Comparison of ENCODE assay signal across 38 mouse cellular contexts in genomic region chr10:129778123-129778522, GRCm38 (mm10). TPM values are rescaled to one million over a fixed set of nuclear protein-coding genes. Genes with fewer than 3 reads are reported as not detected.
DNase-seq lines count a peak whose midpoint lies in the region; ATAC-seq and TF ChIP-seq lines count a peak whose summit lies in the region.
"Had no signal": no experiment of that assay in that cellular context is flagged by ENCODE, and none has a peak within 500 bp of the region (broad histone marks: within the 10 kb centered on the region; RNA-seq: fewer than 3 reads in every experiment).

No protein-coding gene starts in this region.

- H3K4me3 ChIP-seq in C2C12 (ENCODE audit: insufficient read depth, poor library complexity, severe bottlenecking) = no peak overlapping the region
- H3K4me3 ChIP-seq: embryonic facial prominence, embryonic 10.5 days; embryonic facial prominence, embryonic 13.5 days; heart, adult 2 months; heart, embryonic 10.5 days; heart, embryonic 13.5 days had no signal

- no peak overlapping the region for H3ac ChIP-seq in C2C12 (ENCODE audit: control insufficient read depth, insufficient read length, low read depth)

- no peaks in the 10 kb centered on the region for H3K36me3 ChIP-seq in C2C12 (ENCODE audit: control insufficient read depth, insufficient read depth)
- H3K36me3 ChIP-seq: embryonic facial prominence, embryonic 10.5 days; embryonic facial prominence, embryonic 13.5 days; G1E; heart, embryonic 10.5 days; heart, embryonic 13.5 days had no signal

- no peaks in the 10 kb centered on the region for H3K79me2 ChIP-seq in C2C12 (ENCODE audit: control insufficient read depth, insufficient read depth)

- peak; percentile 46 for DNase-seq in gastrocnemius, adult 18-20 months (ENCODE audit: low spot score)
- no peak for DNase-seq in gastrocnemius, adult 8-10 months (ENCODE audit: low spot score in 2 of 2)
- peak; percentile 36 for DNase-seq in gastrocnemius, postnatal 10 days
- peak; percentile 16 to 31 for DNase-seq in gastrocnemius, postnatal 36 days
- DNase-seq in cerebellum, adult 18-20 months = no peak
- DNase-seq in left cerebral cortex, adult 8-10 months (ENCODE audit: low spot score in 2 of 2) = no peak
- DNase-seq: adrenal gland, adult 2 months; adrenal gland, postnatal 14 days; cerebellum, adult 11 months; cerebellum, adult 8-10 months; cerebellum, postnatal 10 days; cerebellum, postnatal 36 days; embryo, embryonic 11 days; forebrain, postnatal 0 days; heart, adult 2 months; heart, postnatal 14 days; heart, postnatal 4 days; kidney, adult 18-20 months had no signal

- H3K79me3 ChIP-seq in C2C12 (ENCODE audit: low read depth) = no peaks in the 10 kb centered on the region

- no peak for TF ChIP-seq CTCF in C2C12 (IDR thresholded peaks at IDR 0.05; ENCODE audit: control insufficient read depth, insufficient read depth, insufficient read length)

- H3K27me3 ChIP-seq in C2C12 (ENCODE audit: control insufficient read depth, insufficient read depth, insufficient read length) = no peaks in the 10 kb centered on the region
- H3K27me3 ChIP-seq: CH12.LX; embryonic facial prominence, embryonic 13.5 days; heart, embryonic 13.5 days had no signal

- intact Hi-C loops in gastrocnemius, postnatal 36 days (cut with DNase I) = no loop called here

- ATAC-seq in erythroid progenitor cell, adult 5-6 weeks (replicated peaks; ENCODE audit: low FRiP score, poor library complexity, severe bottlenecking) = no peak
- ATAC-seq: forebrain, embryonic 14.5 days; forebrain, postnatal 0 days; hindbrain, postnatal 0 days; inflammation-experienced regulatory T-cells, adult 6 months; intestine, embryonic 16.5 days had no signal

TF ChIP-seq in C2C12, 6 proteins besides CTCF, POLR2A, EP300 and RAD21:
- TF ChIP-seq USF1 (IDR thresholded peaks at IDR 0.05; ENCODE audit: low read depth) (no peak), MYOD1 (IDR thresholded peaks at IDR 0.05; ENCODE audit: control insufficient read depth, insufficient read length, low read depth) (peak; percentile 15), MAX (IDR thresholded peaks at IDR 0.05) (no peak)
TF ChIP-seq in C2C12: peak in this region for 1.

RNA-seq across cellular contexts. Expression of gene Olfr809, which starts 3.7 kb away (rescaled TPM):
- not detected for total RNA-seq in gastrocnemius, adult 18-20 months (2021)
- total RNA-seq in gastrocnemius, adult 8-10 months (2022) = not detected
- polyA plus RNA-seq in C2C12 (2012; fragmentation: generic; extraction: Trizol) = not detected
- total RNA-seq in gastrocnemius, postnatal 10 days (2021) = not detected
- total RNA-seq in gastrocnemius, postnatal 36 days (2021) = not detected
- total RNA-seq in erythroid progenitor cell, adult 5-6 weeks (2015; ENCODE audit: low replicate concordance) = not detected in 2 replicates
- not detected in 2 replicates for total RNA-seq in erythroid progenitor cell, adult 5-6 weeks (2017; ENCODE audit: low replicate concordance)
- total RNA-seq in left cerebral cortex, adult 8-10 months (2022) = not detected
- total RNA-seq: adrenal gland, adult 2 months; adrenal gland, postnatal 14 days; adrenal gland, postnatal 4 days; CH12.LX; forebrain, postnatal 0 days; gastrocnemius, postnatal 4 days; heart, adult 2 months; heart, postnatal 14 days; heart, postnatal 4 days; hindbrain, postnatal 0 days had no signal
- polyA plus RNA-seq: adrenal gland, adult 2 months; cortical plate, adult 2 months; embryonic facial prominence, embryonic 10.5 days; embryonic facial prominence, embryonic 13.5 days; forebrain, embryonic 11.5 days; forebrain, embryonic 14.5 days; forebrain, postnatal 0 days; frontal cortex, adult 2 months; G1E; heart, adult 2 months; heart, embryonic 10.5 days; heart, embryonic 13.5 days; heart, embryonic 16.5 days; hindbrain, embryonic 11.5 days; hindbrain, embryonic 14.5 days; hindbrain, postnatal 0 days; inflammation-experienced regulatory T-cells, adult 6 months; intestine, embryonic 16.5 days had no signal

RNA-seq across cellular contexts. Expression of gene Olfr808, which starts 12.8 kb away (rescaled TPM):
- total RNA-seq in gastrocnemius, adult 18-20 months (2021) = not detected
- total RNA-seq in gastrocnemius, adult 8-10 months (2022) = not detected
- polyA plus RNA-seq in C2C12 (2012; fragmentation: generic; extraction: Trizol) = not detected
- not detected for total RNA-seq in gastrocnemius, postnatal 10 days (2021)
- total RNA-seq in gastrocnemius, postnatal 36 days (2021) = not detected
- not detected in 2 replicates for total RNA-seq in erythroid progenitor cell, adult 5-6 weeks (2015; ENCODE audit: low replicate concordance)
- total RNA-seq in erythroid progenitor cell, adult 5-6 weeks (2017; ENCODE audit: low replicate concordance) = not detected in 2 replicates
- total RNA-seq in left cerebral cortex, adult 8-10 months (2022) = not detected
- total RNA-seq: adrenal gland, adult 2 months; adrenal gland, postnatal 14 days; adrenal gland, postnatal 4 days; CH12.LX; forebrain, postnatal 0 days; gastrocnemius, postnatal 4 days; heart, adult 2 months; heart, postnatal 14 days; heart, postnatal 4 days; hindbrain, postnatal 0 days had no signal
- polyA plus RNA-seq: adrenal gland, adult 2 months; cortical plate, adult 2 months; embryonic facial prominence, embryonic 10.5 days; embryonic facial prominence, embryonic 13.5 days; forebrain, embryonic 11.5 days; forebrain, embryonic 14.5 days; forebrain, postnatal 0 days; frontal cortex, adult 2 months; G1E; heart, adult 2 months; heart, embryonic 10.5 days; heart, embryonic 13.5 days; heart, embryonic 16.5 days; hindbrain, embryonic 11.5 days; hindbrain, embryonic 14.5 days; hindbrain, postnatal 0 days; inflammation-experienced regulatory T-cells, adult 6 months; intestine, embryonic 16.5 days had no signal

RNA-seq across cellular contexts. Expression of gene Olfr810, which starts 16.6 kb away (rescaled TPM):
- total RNA-seq in gastrocnemius, adult 18-20 months (2021) = not detected
- not detected for total RNA-seq in gastrocnemius, adult 8-10 months (2022)
- not detected for polyA plus RNA-seq in C2C12 (2012; fragmentation: generic; extraction: Trizol)
- total RNA-seq in gastrocnemius, postnatal 10 days (2021) = not detected
- not detected for total RNA-seq in gastrocnemius, postnatal 36 days (2021)
- not detected in 2 replicates for total RNA-seq in erythroid progenitor cell, adult 5-6 weeks (2015; ENCODE audit: low replicate concordance)
- not detected in 2 replicates for total RNA-seq in erythroid progenitor cell, adult 5-6 weeks (2017; ENCODE audit: low replicate concordance)
- total RNA-seq in left cerebral cortex, adult 8-10 months (2022) = not detected
- total RNA-seq: adrenal gland, adult 2 months; adrenal gland, postnatal 14 days; adrenal gland, postnatal 4 days; CH12.LX; forebrain, postnatal 0 days; gastrocnemius, postnatal 4 days; heart, adult 2 months; heart, postnatal 14 days; heart, postnatal 4 days; hindbrain, postnatal 0 days had no signal
- polyA plus RNA-seq: adrenal gland, adult 2 months; cortical plate, adult 2 months; embryonic facial prominence, embryonic 10.5 days; embryonic facial prominence, embryonic 13.5 days; forebrain, embryonic 11.5 days; forebrain, embryonic 14.5 days; forebrain, postnatal 0 days; frontal cortex, adult 2 months; G1E; heart, adult 2 months; heart, embryonic 10.5 days; heart, embryonic 13.5 days; heart, embryonic 16.5 days; hindbrain, embryonic 11.5 days; hindbrain, embryonic 14.5 days; hindbrain, postnatal 0 days; inflammation-experienced regulatory T-cells, adult 6 months; intestine, embryonic 16.5 days had no signal

RNA-seq across cellular contexts. Expression of gene Olfr807, which starts 20.5 kb away (rescaled TPM):
- total RNA-seq in gastrocnemius, adult 18-20 months (2021) = not detected
- not detected for total RNA-seq in gastrocnemius, adult 8-10 months (2022)
- polyA plus RNA-seq in C2C12 (2012; fragmentation: generic; extraction: Trizol) = not detected
- not detected for total RNA-seq in gastrocnemius, postnatal 10 days (2021)
- not detected for total RNA-seq in gastrocnemius, postnatal 36 days (2021)
- not detected in 2 replicates for total RNA-seq in erythroid progenitor cell, adult 5-6 weeks (2015; ENCODE audit: low replicate concordance)
- not detected in 2 replicates for total RNA-seq in erythroid progenitor cell, adult 5-6 weeks (2017; ENCODE audit: low replicate concordance)
- total RNA-seq in left cerebral cortex, adult 8-10 months (2022) = not detected
- total RNA-seq: adrenal gland, adult 2 months; adrenal gland, postnatal 14 days; adrenal gland, postnatal 4 days; CH12.LX; forebrain, postnatal 0 days; G1E; gastrocnemius, postnatal 4 days; heart, adult 2 months; heart, postnatal 14 days; heart, postnatal 4 days; hindbrain, postnatal 0 days had no signal
- polyA plus RNA-seq: adrenal gland, adult 2 months; cortical plate, adult 2 months; embryonic facial prominence, embryonic 10.5 days; embryonic facial prominence, embryonic 13.5 days; forebrain, embryonic 11.5 days; forebrain, embryonic 14.5 days; forebrain, postnatal 0 days; frontal cortex, adult 2 months; G1E; heart, adult 2 months; heart, embryonic 10.5 days; heart, embryonic 13.5 days; heart, embryonic 16.5 days; hindbrain, embryonic 11.5 days; hindbrain, embryonic 14.5 days; hindbrain, postnatal 0 days; inflammation-experienced regulatory T-cells, adult 6 months; intestine, embryonic 16.5 days had no signal

RNA-seq across cellular contexts. Expression of gene Olfr811, which starts 26.1 kb away (rescaled TPM):
- not detected for total RNA-seq in gastrocnemius, adult 18-20 months (2021)
- total RNA-seq in gastrocnemius, adult 8-10 months (2022) = not detected
- not detected for polyA plus RNA-seq in C2C12 (2012; fragmentation: generic; extraction: Trizol)
- total RNA-seq in gastrocnemius, postnatal 10 days (2021) = not detected
- total RNA-seq in gastrocnemius, postnatal 36 days (2021) = not detected
- total RNA-seq in erythroid progenitor cell, adult 5-6 weeks (2015; ENCODE audit: low replicate concordance) = not detected in 2 replicates
- not detected in 2 replicates for total RNA-seq in erythroid progenitor cell, adult 5-6 weeks (2017; ENCODE audit: low replicate concordance)
- total RNA-seq in left cerebral cortex, adult 8-10 months (2022) = not detected
- total RNA-seq: adrenal gland, adult 2 months; adrenal gland, postnatal 14 days; adrenal gland, postnatal 4 days; CH12.LX; forebrain, postnatal 0 days; gastrocnemius, postnatal 4 days; heart, adult 2 months; heart, postnatal 14 days; heart, postnatal 4 days; hindbrain, postnatal 0 days had no signal
- polyA plus RNA-seq: adrenal gland, adult 2 months; cortical plate, adult 2 months; embryonic facial prominence, embryonic 10.5 days; embryonic facial prominence, embryonic 13.5 days; forebrain, embryonic 11.5 days; forebrain, embryonic 14.5 days; forebrain, postnatal 0 days; frontal cortex, adult 2 months; G1E; heart, adult 2 months; heart, embryonic 10.5 days; heart, embryonic 13.5 days; heart, embryonic 16.5 days; hindbrain, embryonic 11.5 days; hindbrain, embryonic 14.5 days; hindbrain, postnatal 0 days; inflammation-experienced regulatory T-cells, adult 6 months; intestine, embryonic 16.5 days had no signal

Comparison
In these comparisons a context has a peak if more than half of its experiments do, and no peak if none do; other contexts are left out.
1. DNase-seq: peak in gastrocnemius, adult 18-20 months (single experiment), gastrocnemius, postnatal 10 days (single experiment) and gastrocnemius, postnatal 36 days (2 of 2); none in gastrocnemius, adult 8-10 months (0 of 2), cerebellum, adult 18-20 months (0 of 2) and left cerebral cortex, adult 8-10 months (0 of 2).